Mouse (Mus musculus) small intestine, adult 2 months (tissue): ENCODE measurements around the gene Wdr61.

Experiments used
- CTCF ChIP-seq: fragments of 200-500 bp; IDR thresholded peaks from 2 replicates; pipeline ENCODE4 v1.5.1; 2012; ENCODE audit warnings: low read depth, mild to moderate bottlenecking, control low read depth, inconsistent platforms, low read length, moderate library complexity, mixed read lengths; ENCODE audit not compliant: insufficient replicate concordance, insufficient read length; ENCODE audit errors: extremely low read depth
- POLR2A ChIP-seq: fragments of 200-500 bp; IDR thresholded peaks from 2 replicates; pipeline ENCODE4 v1.6.1; 2012; ENCODE audit warnings: low read depth, mild to moderate bottlenecking, control low read depth, inconsistent platforms, low read length, moderate library complexity

DNA sequence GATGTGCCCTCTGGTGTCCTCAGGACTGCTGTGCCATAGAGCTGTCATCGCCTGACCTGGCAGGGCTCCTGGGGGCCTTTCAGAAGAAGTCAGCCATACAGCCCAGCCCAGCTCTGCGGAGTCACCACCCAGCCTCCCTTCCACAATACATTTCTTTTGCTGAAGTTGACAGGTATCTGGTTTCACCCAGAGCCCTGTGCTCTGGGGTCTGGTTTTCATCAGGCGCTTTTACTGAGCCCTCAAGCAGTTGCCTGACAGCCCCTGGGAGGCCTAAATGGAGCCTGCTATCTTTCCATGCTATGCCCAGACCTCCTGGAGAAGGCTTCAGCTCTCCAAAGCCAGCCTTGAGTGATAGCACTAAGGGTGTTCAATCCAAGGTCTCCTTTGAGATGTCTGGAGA lies 49.7 kb upstream of the Wdr61 start:
- TF ChIP-seq CTCF (no peak), POLR2A (no peak)
